Mouse (Mus musculus) thymus, postnatal 10 days (tissue): ENCODE measurements around the gene Olfr1176.

Source experiments
- DNase-seq, 2 experiments: peaks; one replicate each; pipeline ENCODE4 v3.0.0; 2021; ENCODE audit warnings: low spot score in 2 of 2

The Olfr1176 gene

DNA sequence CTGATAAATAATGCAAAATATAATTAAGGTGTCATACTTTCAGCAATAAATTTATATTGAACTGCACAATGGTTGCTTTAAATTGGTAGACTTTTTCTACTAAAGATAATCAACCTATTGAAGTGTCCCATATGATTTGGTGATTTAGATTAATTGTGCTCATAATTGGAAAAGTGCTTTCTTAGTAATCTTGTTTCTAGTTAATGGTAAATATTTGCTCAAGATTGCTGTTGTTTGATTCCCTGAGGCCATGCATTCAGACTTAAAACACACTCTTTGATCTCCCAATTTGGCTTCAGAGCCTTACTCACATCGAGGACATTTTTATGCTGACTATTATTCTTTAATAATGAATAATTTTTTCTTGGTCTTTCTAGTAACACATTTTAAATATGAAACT is at the start of gene Olfr1176:
Olfr1176 (plus strand) TSS at position 301 of the 400 bp plus-strand sequence.
- no peak for DNase-seq

DNA sequence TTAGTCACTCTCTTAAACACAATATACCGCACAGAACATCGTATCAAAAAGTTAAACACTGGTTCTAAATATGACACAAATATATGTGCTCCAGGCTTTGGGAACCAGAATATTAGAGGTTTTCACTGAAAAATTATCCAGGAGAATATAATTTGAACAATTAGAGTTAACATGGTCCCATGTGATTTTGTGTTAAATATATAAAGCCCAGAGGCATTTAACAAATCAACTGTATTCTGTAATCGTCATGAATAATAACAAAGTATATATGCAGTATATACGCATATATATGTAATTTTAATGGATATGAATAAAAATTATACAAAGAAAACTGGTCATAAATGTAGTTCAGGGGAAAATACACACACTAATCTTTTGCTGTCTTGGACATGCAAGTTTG is 21.5 kb upstream of the Olfr1176 start, which contains the start of gene Olfr1174-ps:
Olfr1174-ps (minus strand) TSS at position 101 of the 400 bp plus-strand sequence.
- DNase-seq, result no peak

DNA sequence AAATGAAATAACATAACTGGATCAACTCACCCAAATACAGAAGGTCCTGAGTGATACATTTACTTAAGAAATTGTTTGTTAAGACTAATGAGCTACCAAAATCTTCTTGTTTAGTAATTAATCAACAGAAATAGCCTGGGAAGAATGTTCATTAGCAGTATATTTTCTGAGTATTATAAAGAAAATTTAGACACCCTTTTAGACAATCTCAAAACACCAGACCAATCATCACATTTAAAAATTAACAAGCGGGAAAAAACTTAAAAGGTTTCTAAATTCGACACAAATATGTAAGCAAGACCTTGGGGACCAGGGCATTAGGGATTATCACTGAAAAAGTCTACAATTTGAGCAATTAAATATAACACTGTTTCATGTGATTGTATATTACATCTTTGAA is 9.4 kb upstream of the Olfr1176 start, which contains the start of gene Olfr1175-ps:
Olfr1175-ps (minus strand) TSS at position 101 of the 400 bp plus-strand sequence.
- no peak for DNase-seq

DNA sequence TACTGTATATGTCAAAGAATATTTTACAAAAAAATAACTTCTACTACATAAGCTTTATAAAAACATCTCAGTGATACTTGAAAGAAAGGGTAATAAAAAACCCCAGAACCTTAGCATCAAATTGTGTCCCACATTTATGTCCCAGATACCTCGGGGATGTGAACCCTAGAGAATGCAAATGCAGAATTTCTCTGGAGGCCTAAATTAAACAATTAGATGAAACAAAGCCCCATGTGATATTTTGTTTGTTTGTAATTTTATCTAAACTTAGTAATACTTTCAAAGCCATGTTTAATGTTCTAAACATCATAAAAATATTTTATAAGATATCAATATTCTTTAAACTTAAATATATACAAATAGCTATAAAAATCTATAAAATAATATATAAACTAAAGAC is 9.9 kb downstream of the Olfr1176 start, which contains the start of gene Olfr1177-ps:
Olfr1177-ps (minus strand) TSS at position 101 of the 400 bp plus-strand sequence.
- no peak for DNase-seq

DNA sequence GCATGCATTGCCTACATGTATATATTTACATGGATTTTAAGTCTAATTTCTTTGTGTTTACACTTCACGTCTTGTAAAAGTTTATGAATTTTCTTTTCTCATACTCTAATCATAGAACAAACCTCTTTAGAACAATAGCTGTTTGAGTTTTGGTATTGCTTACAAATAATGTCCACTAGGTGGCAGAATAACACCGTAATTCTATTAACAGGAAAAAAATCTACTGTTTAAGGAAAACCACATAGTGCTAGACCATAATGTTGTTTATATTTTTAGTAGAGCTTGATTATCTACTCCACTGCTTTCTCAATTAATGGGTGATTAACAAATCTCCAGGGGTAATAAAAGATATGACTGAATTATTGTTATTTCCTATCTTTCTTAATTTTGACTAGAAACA is 19.8 kb downstream of the Olfr1176 start:
- DNase-seq, result no peak

DNA sequence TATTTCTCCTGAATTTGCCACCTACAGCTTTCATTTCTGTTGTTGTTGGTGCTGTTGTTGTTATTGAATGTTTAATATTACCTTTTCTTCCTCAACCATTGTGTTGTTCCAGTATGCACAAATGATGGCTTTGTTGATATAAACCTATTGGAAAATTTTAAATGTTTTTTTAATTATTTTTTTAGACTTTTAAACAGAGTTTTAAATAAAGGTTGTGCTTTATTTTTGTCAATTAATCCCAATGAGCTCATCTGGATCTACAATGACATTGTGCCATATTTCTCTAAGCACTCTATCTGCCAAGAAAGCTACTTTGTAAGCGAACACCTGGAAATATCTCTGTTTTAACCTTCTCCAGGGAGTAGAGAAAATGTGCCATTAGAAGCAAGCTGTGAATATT is 50.2 kb downstream of the Olfr1176 start, which contains the start of gene Olfr1178:
Olfr1178 (plus strand) TSS at position 301 of the 400 bp plus-strand sequence.
- DNase-seq, result no peak
